Mouse (Mus musculus): ENCODE measurements around the gene Ppp1r10.

Gene Ppp1r10

DNA sequence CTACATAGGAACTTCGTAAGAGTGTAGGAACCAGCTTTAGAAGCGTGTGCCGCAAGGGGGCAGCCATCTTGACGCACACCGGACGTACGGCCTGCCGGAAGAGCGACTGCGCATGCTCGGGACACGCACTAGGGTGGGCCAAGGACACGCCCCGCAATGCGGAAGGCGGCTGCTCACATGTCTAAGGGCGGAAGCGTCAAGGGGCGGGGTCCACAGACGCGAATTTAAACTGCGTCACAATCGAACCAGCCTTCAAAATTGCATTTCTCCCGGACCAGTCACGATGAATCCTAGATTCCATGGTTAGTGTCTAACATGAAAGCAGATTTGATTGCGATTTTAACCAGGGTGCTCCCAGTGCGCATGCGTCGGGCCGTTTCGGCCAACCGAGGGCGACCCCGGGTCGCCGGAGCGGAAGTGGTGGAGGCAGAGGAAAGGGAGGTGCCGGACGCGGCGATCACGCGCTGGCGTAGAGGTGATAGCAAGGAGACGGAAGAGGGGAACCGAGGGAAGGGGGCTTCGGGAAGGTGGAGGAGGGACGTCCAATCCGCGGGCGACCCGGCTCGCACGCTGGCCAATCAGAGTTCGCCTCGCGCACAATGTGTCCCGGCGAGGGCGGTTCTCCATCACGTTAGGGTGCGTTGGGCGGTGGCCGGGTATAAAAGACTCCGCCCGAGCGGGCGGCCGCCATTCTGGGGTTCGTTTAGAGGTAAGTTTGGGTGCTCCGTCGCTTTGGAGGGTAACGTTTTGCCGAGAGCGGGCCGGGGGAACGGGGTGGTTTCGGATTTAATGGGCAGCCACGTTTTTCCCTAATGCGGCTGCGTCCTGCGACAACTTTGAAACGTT is at the start of gene Ppp1r10, which contains the start of gene Mrps18b:
Ppp1r10 (plus strand) TSS at position 138 of the 846 bp plus-strand sequence.
Mrps18b (minus strand) TSS at position 93 of the 846 bp plus-strand sequence.
- DNase-seq (ENCODE audit: low spot score), result peak; percentile 97

- DNase-seq (ENCODE audit: low spot score), result no peak
Measured at GRCm38 (mm10) chr17:35866911-35867890, 49.0 kb upstream of the Ppp1r10 start.

DNA sequence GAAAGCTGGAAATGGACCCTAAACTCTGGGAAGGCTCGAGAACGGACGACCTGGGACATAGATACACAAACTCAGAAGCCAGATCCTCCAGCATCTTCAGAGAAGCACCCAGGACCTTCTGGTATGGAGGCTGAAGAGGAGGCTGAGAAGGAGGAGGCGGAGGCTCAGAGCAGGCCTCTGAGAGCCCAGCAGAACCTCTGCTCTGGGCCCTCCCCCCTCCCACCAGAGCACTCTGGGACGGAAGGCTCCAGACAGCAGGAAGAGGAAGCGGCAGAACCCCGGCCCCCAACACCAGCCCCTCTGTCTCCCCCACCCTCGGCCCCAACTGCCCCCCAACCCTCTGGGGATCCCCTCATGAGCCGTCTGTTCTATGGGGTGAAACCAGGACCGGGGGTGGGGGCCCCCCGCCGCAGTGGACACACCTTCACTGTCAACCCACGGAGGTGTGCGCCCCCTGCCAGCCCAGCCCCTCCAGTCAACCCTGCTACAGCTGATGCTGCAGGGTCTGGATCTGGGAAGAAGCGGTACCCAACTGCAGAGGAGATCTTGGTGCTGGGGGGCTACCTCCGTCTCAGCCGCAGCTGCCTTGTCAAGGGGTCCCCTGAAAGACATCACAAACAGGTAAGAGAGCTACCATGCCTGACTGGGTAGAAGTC is 47.9 kb upstream of the Ppp1r10 start:
- DNase-seq (ENCODE audit: low spot score), result no peak

DNA sequence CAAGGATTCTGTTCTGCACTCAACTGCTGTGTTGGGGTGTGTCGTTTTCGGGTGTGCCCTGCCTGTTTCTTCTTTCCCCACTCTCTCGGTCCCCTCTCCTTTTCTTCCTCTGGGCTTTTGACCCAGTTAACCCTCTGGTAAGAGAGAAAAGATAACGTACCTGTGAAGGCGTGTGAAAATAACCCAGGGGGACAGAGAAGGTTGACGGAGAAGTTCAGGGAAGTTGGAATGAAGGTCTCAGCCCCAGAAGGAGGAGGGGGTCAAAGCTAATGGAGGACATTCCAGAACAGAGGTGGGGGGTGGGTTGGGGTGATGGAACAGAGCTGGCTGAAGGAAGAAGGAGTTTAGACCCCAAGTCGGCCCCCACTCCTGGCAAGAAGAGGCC is 47.3 kb upstream of the Ppp1r10 start:
- no peak for DNase-seq (ENCODE audit: low spot score)

GRCm38 (mm10) chr17:35869346-35870067 is 46.7 kb upstream of the Ppp1r10 start:
- no peak for DNase-seq (ENCODE audit: low spot score)

DNA sequence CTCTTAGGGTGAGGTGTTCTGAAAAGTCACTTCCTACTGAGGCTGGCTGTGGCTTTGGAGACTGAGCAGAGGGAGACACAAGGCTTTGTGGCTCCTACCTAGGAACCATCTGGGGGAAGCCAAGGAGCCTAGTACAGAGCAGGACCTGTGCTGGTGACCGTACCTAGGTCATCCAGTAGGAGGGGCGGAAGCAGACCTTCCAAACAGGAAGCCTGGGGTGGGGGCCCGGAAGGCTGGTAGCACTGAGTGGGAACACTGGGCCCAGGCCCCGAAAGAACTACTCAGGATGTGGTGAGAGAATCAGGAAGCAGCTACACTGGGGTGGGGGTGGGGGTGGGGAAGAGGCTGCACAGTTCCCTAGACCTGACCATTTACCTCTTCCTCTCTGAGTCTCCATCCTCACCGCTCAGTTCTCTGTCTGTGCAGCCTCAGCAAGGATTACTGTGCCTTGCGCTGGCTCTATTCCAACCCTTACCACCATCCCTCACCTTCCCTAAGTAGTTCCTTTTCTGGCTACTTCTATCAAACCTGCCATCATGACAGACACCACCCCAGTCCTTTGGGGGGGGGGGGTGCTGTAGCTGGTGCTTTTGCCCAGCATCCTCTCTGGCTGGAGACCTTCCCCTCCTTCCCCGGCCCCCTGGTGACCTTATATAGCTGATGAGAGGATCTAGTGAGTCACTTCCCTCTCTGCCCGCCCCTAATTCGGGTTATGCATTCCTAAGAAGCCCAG is 45.9 kb upstream of the Ppp1r10 start:
- DNase-seq (ENCODE audit: low spot score), result no peak

DNA sequence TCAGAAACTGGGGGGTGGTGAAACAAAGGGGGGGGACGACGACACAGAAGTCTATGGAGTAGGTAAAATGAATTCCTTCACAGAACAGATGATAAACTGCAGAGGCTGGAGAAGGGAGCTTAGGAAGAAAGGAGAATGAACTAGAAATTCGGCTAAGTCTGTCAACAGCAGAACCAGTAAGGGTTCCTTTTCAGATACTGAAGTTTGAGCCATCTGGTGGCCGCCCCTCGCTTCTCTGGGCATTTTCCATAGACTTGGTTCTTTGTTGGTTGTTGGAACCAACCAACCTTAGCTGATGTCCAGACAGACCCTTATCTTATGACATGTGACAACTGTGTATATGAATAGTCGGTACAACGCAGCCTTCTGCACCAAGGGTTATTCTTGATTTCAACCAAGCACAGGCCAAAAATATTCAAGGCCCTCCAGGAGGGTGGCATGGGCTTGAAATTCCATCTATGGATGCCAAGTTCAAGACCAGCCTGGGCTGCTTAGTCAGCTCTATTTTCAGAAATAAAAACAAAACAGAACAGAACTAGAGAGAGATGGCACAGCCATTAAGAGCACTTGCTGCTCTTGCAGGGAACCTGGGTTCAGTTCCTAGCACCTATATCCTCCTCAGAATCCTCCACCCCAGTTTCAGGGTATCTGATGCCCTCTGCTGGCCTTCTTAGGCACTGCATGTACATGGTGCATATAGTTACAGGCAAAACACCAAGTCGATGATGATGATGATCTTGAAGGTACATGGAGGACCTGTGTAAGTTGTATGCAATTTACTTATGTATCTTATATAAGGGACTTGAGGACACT is 45.1 kb upstream of the Ppp1r10 start:
- no peak for DNase-seq (ENCODE audit: low spot score)

- peak; percentile 66 for DNase-seq (ENCODE audit: low spot score)
Measured at GRCm38 (mm10) chr17:35873774-35874519, 42.3 kb upstream of the Ppp1r10 start.

DNA sequence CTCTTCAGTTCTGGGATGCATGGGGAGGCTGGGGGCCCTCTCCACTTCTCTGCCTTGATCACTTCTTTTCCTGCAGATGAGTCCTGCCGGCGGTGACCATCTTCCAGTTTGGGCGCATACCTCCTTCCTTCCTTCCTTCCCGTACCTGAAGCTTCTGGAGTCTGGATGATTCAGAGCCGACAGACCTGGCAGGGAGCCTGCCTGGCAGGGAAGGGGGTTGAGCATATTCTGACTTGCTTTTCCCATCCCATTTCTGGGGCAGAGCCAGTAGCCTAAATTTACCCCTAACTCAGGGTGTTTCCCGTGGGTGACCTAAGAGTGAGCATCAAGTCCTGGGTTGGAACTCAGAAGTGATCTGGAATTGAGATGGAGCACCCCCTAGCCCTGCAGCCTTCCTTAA is 41.5 kb upstream of the Ppp1r10 start:
- DNase-seq (ENCODE audit: low spot score), result no peak

GRCm38 (mm10) chr17:35879245-35880057 is 36.8 kb upstream of the Ppp1r10 start, which contains the start of gene Dhx16:
Gene Dhx16 (plus strand): TSS chr17:35879819.
- DNase-seq (ENCODE audit: low spot score), result peak; percentile 83

- DNase-seq (ENCODE audit: low spot score), result no peak
Measured at GRCm38 (mm10) chr17:35882924-35883323, 33.3 kb upstream of the Ppp1r10 start.

DNA sequence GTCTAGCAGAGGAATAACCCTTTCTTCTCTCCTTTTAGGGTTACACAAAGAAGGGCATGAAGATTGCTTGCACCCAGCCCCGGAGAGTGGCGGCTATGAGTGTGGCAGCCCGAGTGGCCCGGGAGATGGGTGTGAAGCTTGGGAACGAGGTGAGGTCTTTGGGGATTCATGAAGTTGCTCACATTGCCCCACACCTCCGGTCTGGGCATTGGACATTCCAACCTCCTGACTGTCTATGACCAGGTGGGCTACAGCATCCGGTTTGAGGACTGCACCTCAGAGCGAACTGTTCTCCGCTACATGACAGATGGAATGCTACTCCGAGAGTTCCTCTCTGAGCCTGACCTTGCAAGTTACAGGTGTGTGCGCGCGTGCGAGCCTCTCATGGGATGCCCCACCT is 32.5 kb upstream of the Ppp1r10 start:
- no peak for DNase-seq (ENCODE audit: low spot score)

DNA sequence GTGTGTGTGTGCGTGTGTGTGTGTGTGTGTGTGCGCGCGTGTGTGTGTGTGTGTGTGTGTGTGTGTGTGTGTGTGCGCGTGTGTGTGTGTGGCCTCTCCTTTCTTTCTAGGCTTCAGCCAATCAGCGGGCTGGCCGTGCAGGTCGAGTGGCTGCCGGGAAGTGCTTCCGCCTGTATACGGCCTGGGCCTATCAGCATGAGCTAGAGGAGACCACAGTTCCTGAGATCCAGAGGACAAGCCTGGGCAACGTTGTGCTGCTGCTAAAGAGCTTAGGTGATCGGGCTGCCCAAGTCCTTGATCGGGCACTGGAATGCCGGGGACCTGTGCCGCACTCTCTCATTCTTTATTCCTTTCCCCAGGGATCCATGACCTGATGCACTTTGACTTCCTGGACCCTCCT is 28.5 kb upstream of the Ppp1r10 start:
- DNase-seq (ENCODE audit: low spot score), result no peak

DNA sequence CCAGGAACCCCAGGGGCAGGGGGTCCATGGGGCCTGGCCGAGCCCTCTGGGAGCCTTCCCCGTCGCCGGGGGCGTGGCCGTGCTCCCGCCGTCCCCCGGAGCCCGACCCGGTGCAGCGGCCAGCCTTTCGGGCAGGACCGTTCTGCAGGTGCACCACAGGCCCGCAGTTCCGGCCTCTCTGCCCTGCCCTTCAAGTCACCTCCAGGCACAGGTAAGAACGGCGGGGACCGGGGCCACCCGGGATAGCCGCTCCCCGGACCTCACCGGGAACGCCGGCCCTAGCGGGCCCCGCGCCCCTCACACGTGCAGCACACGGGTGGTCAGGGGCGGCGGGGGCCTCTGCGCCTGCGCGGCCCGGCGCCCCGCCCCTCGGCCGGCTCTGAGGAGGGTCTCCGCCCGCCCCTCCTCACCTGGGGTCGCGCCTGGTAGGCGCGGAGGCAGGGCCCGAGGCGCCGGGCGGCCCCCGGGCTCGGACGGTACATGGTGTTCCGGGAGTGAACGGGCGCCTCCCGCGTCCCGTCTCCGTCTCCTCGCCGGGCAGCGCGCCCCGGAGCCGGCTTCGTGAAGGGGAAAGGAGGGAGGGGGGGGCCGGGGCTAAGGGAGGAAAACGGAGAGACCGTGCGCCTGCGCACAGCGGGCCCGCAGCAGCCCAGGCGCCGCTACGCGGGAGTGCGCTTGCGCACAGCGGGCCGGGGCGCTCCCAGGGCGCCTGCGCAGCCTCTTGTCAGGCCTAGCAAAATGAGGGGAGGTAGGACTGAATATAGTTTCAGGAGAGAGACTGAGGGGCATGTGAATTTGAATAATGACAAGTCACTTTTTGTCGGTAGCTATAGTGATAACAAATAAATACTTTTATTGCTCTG is 19.2 kb upstream of the Ppp1r10 start, which contains the start of gene 2310061I04Rik:
2310061I04Rik (minus strand) TSS at position 651 of the 863 bp plus-strand sequence.
- DNase-seq (ENCODE audit: low spot score), result peak; percentile 39

DNA sequence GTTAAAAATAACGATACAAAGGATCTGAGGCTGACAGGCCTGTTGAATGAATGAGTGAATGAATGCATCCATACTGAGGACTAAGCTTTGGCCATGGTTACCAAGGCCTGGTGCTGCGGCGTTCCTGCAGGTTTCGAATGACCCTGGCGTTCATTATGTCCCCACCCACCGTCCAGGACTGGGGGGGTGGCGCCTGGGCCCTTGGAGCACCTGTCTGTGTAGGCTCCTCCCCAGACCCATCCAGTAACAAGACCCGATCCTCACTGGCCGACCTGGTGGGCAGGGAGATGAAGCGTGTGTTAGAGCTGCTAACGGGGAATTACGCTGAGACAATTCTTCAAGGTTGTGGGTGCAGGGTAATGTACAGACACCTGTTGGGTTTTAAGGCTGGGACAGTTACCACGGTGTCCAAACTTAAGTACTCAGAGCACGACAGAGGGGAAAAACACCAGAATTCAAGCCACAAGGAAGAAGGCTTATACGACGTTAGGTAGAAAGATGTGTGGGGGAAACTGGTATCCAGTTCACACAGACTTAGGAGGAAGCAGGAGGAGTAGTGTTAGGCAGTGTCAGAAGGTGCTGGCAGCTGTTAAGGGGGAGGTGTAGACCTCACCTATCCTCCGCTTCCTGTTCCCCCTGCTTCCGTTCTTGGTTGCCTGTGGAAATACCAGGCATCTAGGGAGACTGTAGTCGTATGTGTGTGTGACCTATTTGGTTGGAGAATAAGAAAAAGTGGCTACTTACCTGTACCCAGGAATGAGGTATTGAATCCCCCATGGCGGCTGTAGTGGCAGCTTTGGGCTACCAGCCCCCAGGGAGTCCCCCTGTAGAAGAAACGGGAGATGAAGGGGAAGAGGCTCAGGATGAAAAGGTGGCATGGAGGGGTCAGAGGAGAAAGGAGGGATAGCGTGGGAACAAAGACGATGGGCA is 18.3 kb upstream of the Ppp1r10 start:
- DNase-seq (ENCODE audit: low spot score), result no peak

- no peak for DNase-seq (ENCODE audit: low spot score)
Measured at GRCm38 (mm10) chr17:35900636-35901035, 15.6 kb upstream of the Ppp1r10 start.
